Mouse (Mus musculus) heart, postnatal 0 days (tissue): ENCODE data around the gene Ankmy1. TPM values are rescaled to one million over a fixed set of nuclear protein-coding genes. Genes with fewer than 3 reads are reported as not detected.
A peak's percentile ranks its signal among the peaks of the same experiment; 100 is the strongest.

Experiments
- ATAC-seq: fragments of 200-750 bp; cut with Nextera tagmentation; 2 replicates; pipeline ENCODE4 v1.8.0; 2017; ENCODE audit warnings: low read depth, moderate number of reproducible peaks, moderate library complexity; ENCODE audit not compliant: insufficient read depth
- DNase-seq: peaks from one replicate; pipeline ENCODE4 v3.0.0-alpha.2; 2016; ENCODE audit warnings: low spot score
- H3K27ac ChIP-seq: fragments of 300-500 bp; sonication (generic); 2 replicates; pipeline ENCODE4 v1.5.1; 2014; ENCODE audit warnings: low read depth, mild to moderate bottlenecking
- H3K27me3 ChIP-seq: fragments of 300-500 bp; sonication (generic); 2 replicates; pipeline ENCODE4 v1.6.1; 2014; ENCODE audit warnings: low read length, mixed read lengths; ENCODE audit not compliant: control insufficient read depth, insufficient read depth
- H3K36me3 ChIP-seq: fragments of 300-500 bp; sonication (generic); replicated peaks from 2 replicates; pipeline ENCODE4 v1.6.1; 2014; ENCODE audit warnings: low read length, mixed read lengths; ENCODE audit not compliant: control insufficient read depth, insufficient read depth
- H3K4me1 ChIP-seq: fragments of 300-500 bp; sonication (generic); 2 replicates; pipeline ENCODE4 v1.6.1; 2014; ENCODE audit warnings: antibody characterized with exemption; ENCODE audit not compliant: control insufficient read depth, insufficient read depth
- H3K4me2 ChIP-seq: fragments of 300-500 bp; sonication (generic); 2 replicates; pipeline ENCODE4 v1.6.1; 2014; ENCODE audit warnings: low read depth, mild to moderate bottlenecking, low read length, moderate library complexity
- H3K4me3 ChIP-seq: fragments of 300-500 bp; sonication (generic); 2 replicates; pipeline ENCODE4 v1.5.1; 2014; ENCODE audit warnings: low read depth, low read length
- H3K9ac ChIP-seq: fragments of 300-500 bp; sonication (generic); replicated peaks from 2 replicates; pipeline ENCODE4 v1.6.1; 2014; ENCODE audit warnings: low read depth, low read length, mixed read lengths
- H3K9me3 ChIP-seq: fragments of 300-500 bp; sonication (generic); replicated peaks from 2 replicates; pipeline ENCODE4 v1.6.1; 2016; ENCODE audit warnings: low read length; ENCODE audit not compliant: control insufficient read depth
- CTCF ChIP-seq: IDR thresholded peaks from 2 replicates; pipeline ENCODE4 v1.5.1; 2016; ENCODE audit warnings: antibody characterized with exemption, control low read depth, low read depth
- EP300 ChIP-seq: IDR thresholded peaks from 2 replicates; pipeline ENCODE4 v1.6.1; 2016; ENCODE audit warnings: antibody characterized with exemption, low read depth
- WGBS: fragments of 180-500 bp; shearing (Covaris S2); extraction: QIAGEN DNeasy Blood & Tissue Kit; methylation state at CpG from one replicate; pipeline ENCODE4 v1.1.7; 2014; 5-methylcytosine and 5-hydroxymethylcytosine counted together
- microRNA counts: library from miRNA; unstranded; fragments of <30 nt; microRNA quantifications from one replicate; lab custom pipeline; 2015
- microRNA-seq: library from miRNA; unstranded; fragments of <30 nt; microRNA quantifications from one replicate; pipeline ENCODE4, GENCODE M21; 2016
- polyA plus RNA-seq: library from polyadenylated mRNA; unstranded; fragments of >200 nt; fragmentation: Nextera tagmentation; extraction: Ambion mirVana; gene quantifications from 2 replicates; pipeline ENCODE4 v1.2.1, GENCODE M21; 2015
- total RNA-seq: library from RNA; depleted of rRNA; stranded (reverse); fragments of >200 nt; gene quantifications from 2 replicates; pipeline ENCODE4 v1.2.3, GENCODE M21; 2014; ENCODE audit warnings: low replicate concordance; rRNA removed

Ankmy1 gene
- total and polyA plus RNA-seq, 2 experiments from 2014 or later, result 0.10 TPM; not detected in 1

DNA sequence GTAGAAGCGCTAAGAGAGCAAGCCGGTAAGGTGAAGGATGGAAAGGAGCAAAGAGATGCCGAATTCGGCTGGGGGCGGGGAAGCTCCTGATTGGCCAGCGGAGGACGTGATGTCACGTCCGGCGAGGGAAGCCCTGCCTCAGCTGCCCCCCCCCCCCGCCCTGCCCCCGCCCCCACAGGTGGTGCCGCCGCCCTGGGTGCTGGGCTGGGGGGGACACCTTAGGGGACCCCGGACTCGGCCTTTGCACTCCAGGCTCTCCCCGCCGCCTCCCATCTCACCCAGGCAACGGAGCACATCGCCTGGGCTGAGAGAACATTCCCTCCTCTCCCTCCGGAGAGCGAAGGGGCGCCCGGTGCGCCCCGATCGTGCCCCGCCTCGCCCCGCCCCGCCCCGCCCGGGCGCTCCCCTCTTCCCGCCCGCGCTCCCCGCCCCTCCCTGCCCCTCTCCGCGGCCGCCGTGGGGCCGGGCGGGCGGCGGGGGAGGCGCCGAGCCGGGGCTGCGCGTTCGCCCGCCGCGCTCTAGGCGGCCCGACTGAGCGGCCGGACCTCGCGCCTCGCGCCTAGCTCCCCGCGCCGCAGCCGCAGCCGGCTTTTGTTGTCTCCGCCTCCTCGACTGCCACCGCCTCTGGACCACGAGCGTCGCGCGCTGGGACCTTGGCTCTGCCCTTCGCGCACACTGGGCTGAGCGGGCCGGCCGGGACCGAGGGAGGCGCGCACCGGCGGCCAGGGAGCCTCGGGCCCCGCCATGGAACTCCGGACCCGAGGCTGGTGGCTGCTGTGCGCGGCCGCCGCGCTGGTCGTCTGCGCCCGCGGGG lies 71.3 kb downstream of the Ankmy1 start, which contains the start of gene Gpc1:
Gpc1 (plus strand) TSS at position 458 of the 814 bp plus-strand sequence.
- Histone ChIP-seq H3K27me3 (peaks cover 22% of the 10 kb centered on the region), H3K4me1 (peaks cover 15% of the 10 kb centered on the region; the same call in 1 of the 2 replicates), H3K9me3 (no peaks in the 10 kb centered on the region), H3K9ac (peak within 1 kb of the TSS; percentile 84), H3K4me2 (peak within 1 kb of the TSS; percentile 89), H3K27ac (peak within 1 kb of the TSS; percentile 91), H3K36me3 (no peaks in the 10 kb centered on the region), H3K4me3 (peak within 1 kb of the TSS; percentile 68)
- DNase-seq (peak; percentile 62), ATAC-seq (peak; percentile 76)
- TF ChIP-seq CTCF, result no peak
- no peak for TF ChIP-seq EP300
- WGBS, result under 1% methylated on average over 61 of the region's 99 CpGs

DNA sequence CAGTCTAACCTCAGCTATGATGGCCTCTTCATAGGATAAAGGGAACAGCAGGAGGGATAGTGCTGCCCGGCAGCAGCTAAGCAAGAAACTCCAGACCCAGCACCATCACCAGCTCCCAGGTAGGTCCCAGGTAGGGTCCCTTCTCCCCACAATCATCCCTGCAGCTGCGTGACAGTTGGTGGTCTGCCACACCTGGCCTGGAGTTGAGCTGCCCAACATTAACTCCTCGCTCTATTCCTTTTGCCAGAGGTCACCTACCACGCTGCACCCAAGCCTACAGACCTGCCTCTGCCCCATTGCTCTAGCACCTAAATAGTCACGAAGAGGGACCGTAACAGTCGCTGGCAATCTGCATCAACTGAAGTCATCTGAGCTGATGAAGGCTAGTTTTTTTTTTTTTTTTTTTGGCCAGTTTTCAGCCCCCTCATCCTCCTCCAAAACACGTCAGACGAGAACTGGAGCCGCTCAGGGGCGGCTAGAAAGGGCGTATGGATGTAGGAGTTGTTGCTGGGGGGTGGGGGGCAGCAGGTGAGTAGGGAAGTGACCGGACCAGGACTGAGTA lies 72.0 kb downstream of the Ankmy1 start:
- no peak for DNase-seq
- no peak overlapping the region for H3K27ac ChIP-seq

DNA sequence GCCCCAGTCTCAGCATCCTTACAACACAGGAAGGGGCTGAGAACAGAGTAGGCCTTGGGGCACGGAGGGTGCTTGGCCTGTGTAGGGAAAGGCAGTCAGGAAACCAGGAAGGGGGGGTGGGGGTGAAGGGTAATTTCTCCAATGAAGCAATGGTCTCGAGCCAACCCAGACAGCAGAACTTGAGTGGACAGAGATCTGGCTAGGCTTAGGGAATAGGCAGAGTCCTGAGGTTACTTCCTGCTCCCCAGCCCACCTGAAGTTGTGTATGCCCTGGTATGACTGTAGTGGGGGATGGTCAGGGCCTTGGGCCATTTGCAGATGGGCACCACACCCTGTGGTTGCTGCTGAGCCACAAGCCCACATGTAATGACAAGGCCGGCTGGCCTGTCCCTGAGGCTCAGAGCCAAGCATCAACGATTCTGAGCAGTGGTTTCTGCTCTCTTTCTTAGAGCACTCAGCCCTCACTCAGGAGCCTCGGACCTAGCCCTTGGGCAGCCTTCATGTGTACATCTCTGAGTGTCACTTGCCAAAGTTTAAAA lies 86.9 kb downstream of the Ankmy1 start:
- H3K4me1 ChIP-seq, result no peaks in the 10 kb centered on the region
- DNase-seq (no peak), ATAC-seq (no peak)
- no peaks in the 10 kb centered on the region for H3K36me3 ChIP-seq
- no peak overlapping the region for H3K4me3 ChIP-seq
- 52% methylated on average over 5 of the region's 5 CpGs for WGBS
- no peak overlapping the region for H3K4me2 ChIP-seq
- H3K9ac ChIP-seq, result no peak overlapping the region
- H3K9me3 ChIP-seq, result no peaks in the 10 kb centered on the region
- no peak for TF ChIP-seq EP300
- TF ChIP-seq CTCF, result no peak
- H3K27ac ChIP-seq, result no peak overlapping the region
- no peaks in the 10 kb centered on the region for H3K27me3 ChIP-seq

More for the DNA sequence above, 72.0 kb downstream of the Ankmy1 start:
- WGBS, result 9% methylated on average over 13 of the region's 13 CpGs
- Histone ChIP-seq H3K4me1 (peaks cover 15% of the 10 kb centered on the region; the same call in 1 of the 2 replicates), H3K4me2 (peak overlapping the region; percentile 89), H3K9ac (no peak overlapping the region), H3K4me3 (peak overlapping the region; percentile 68), H3K27me3 (peaks cover 22% of the 10 kb centered on the region), H3K36me3 (no peaks in the 10 kb centered on the region), H3K9me3 (no peaks in the 10 kb centered on the region)
- ATAC-seq, result no peak
- TF ChIP-seq CTCF (no peak), EP300 (no peak)

DNA sequence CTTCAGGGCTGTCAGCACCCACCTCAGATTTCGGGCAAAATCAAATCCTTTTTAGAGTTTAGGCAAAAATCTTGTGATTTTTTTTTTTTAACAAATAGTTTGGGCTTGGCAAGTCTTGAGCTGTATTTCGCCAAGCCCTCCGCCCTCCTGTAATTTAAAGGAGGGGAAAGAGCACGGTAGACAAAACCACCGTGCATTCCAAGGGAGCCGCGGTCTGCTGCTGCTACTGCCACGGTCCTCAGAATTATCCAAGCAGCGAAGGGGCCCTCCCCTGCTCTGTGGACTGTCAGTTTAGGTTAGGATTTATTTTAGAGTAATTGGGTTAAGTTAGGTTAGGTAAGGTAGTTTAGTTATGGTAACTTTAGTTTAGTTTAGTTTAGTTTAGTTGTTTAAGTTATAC lies 87.6 kb downstream of the Ankmy1 start:
- H3K4me2 ChIP-seq, result no peak overlapping the region
- no peak for TF ChIP-seq EP300
- no peak for TF ChIP-seq CTCF
- no peak overlapping the region for H3K4me3 ChIP-seq
- H3K27me3 ChIP-seq, result no peaks in the 10 kb centered on the region
- no peak overlapping the region for H3K9ac ChIP-seq
- no peak for ATAC-seq
- H3K9me3 ChIP-seq, result no peaks in the 10 kb centered on the region
- no peaks in the 10 kb centered on the region for H3K36me3 ChIP-seq
- no peak overlapping the region for H3K27ac ChIP-seq
- WGBS, result 76% methylated on average over 9 of the region's 9 CpGs
- no peaks in the 10 kb centered on the region for H3K4me1 ChIP-seq
- no peak for DNase-seq

DNA sequence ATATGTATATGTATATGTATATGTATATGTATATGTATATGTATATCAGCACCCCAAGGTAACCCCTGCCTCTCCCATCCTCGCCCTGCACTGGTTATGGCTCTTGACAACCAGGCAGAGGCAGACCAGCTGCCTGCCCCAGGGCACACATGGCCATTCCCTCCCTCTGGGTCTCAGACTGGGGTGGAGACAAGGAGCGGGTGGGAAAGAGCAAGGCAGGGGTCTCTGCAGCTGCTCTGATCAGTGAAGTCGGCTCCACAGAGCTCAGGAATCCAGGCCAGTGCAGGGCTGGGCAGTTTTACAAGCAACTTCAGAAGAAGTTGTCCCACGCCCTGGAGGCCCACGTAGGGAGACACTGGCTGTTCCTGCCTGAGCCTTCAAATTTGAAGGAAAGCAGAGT lies 88.4 kb downstream of the Ankmy1 start:
- TF ChIP-seq CTCF (no peak), EP300 (no peak)
- Histone ChIP-seq H3K9me3 (0 out of 2 replicates have a peak, but pooled peaks cover 5% of the 10 kb centered on the region), H3K4me3 (no peak overlapping the region), H3K27me3 (no peaks in the 10 kb centered on the region), H3K9ac (no peak overlapping the region), H3K4me2 (no peak overlapping the region), H3K36me3 (no peaks in the 10 kb centered on the region), H3K4me1 (no peaks in the 10 kb centered on the region), H3K27ac (no peak overlapping the region)
- 70% methylated on average over 5 of the region's 5 CpGs for WGBS
- DNase-seq (no peak), ATAC-seq (no peak)

MicroRNA genes within 50 kb of the gene (microRNA counts, 519-probe panel; counts per million panel counts)
- microRNA mmu-miR-149 (lab: Ali Mortazavi, UCI), result 5,617 counts per million, percentile 72 among the panel's probes with 10 or more counts

Small RNA genes lying within 50 kb of the gene (microRNA-seq; reads per million reads assigned to microRNA genes)
- 4,657 reads per million, percentile 93 among the genes with 10 or more reads in this experiment for gene Mir149

Other genes with a start within 250 kb of the Ankmy1 start
- 201 and 227 TPM in 2 replicates for gene Gpc1, start 71.3 kb downstream of the Ankmy1 start, total RNA-seq
- gene Gpc1, start 71.3 kb downstream of the Ankmy1 start, polyA plus RNA-seq, result 52.1 and 53.9 TPM in 2 replicates
- gene Dusp28, start 4.1 kb upstream of the Ankmy1 start, total RNA-seq, result 23.5 and 26.8 TPM in 2 replicates
- 21.4 and 25.2 TPM in 2 replicates for gene Dusp28, start 4.1 kb upstream of the Ankmy1 start, polyA plus RNA-seq
- gene Rnpepl1, start 7.9 kb upstream of the Ankmy1 start, total RNA-seq, result 73.2 and 89.0 TPM in 2 replicates
- gene Rnpepl1, start 7.9 kb upstream of the Ankmy1 start, polyA plus RNA-seq, result 33.0 and 36.3 TPM in 2 replicates
- 41.9 and 46.3 TPM in 2 replicates for gene Capn10, start 31.5 kb upstream of the Ankmy1 start, total RNA-seq
- gene Capn10, start 31.5 kb upstream of the Ankmy1 start, polyA plus RNA-seq, result 10.7 and 12.0 TPM in 2 replicates
- 0.23 and 0.85 TPM in 2 replicates for gene Gpr35, start 48.0 kb upstream of the Ankmy1 start, total RNA-seq
- 0.27 and 0.34 TPM in 2 replicates for gene Gpr35, start 48.0 kb upstream of the Ankmy1 start, polyA plus RNA-seq
- gene Aqp12, start 103.4 kb upstream of the Ankmy1 start, total RNA-seq, result not detected in 2 replicates
- gene Aqp12, start 103.4 kb upstream of the Ankmy1 start, polyA plus RNA-seq, result not detected in 2 replicates
- 15.6 and 16.4 TPM in 2 replicates for gene Kif1a, start 199.0 kb upstream of the Ankmy1 start, total RNA-seq
- 7.2 and 7.3 TPM in 2 replicates for gene Kif1a, start 199.0 kb upstream of the Ankmy1 start, polyA plus RNA-seq
- 0.15 TPM in 1 of 2 replicates, not detected in the other for gene Agxt, start 232.3 kb upstream of the Ankmy1 start, total RNA-seq
- gene Agxt, start 232.3 kb upstream of the Ankmy1 start, polyA plus RNA-seq, result 0.12 TPM in 1 of 2 replicates, not detected in the other